Mouse (Mus musculus): ENCODE data around the gene Kit.
A peak's percentile ranks its signal among the peaks of the same experiment; 100 is the strongest.

The Kit gene

GRCm38 (mm10) chr5:75632846-75633640 lies 58.3 kb downstream of the Kit start:
- no peak for DNase-seq (ENCODE audit: low spot score in 2 of 2)

DNA sequence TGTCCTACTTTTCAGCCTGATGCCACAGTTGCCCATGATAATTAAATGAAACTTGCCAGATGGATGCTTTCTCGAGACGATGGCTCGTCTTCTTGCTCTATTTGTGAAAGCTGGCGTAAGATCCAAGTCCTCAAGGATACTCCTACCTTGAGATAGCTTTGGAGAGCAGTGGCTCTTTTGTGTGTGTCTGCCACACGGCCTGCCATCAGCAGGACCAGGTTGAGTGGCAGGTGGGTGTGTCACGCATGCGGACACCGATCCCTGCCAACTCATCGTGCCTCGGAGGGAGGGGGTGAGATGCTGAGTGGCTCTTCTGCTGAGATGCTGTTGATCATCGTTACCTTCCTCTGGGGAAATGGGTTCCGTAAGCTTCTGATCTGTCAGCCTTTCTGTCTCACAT lies 60.7 kb downstream of the Kit start:
- peak in 1 of 2 experiments; percentile 57 for DNase-seq (ENCODE audit: low spot score in 2 of 2)

GRCm38 (mm10) chr5:75640637-75641036 lies 65.9 kb downstream of the Kit start:
- DNase-seq (ENCODE audit: low spot score in 2 of 2) = no peak

- DNase-seq (ENCODE audit: low spot score in 2 of 2) = peak in 1 of 2 experiments; percentile 52
Observed at GRCm38 (mm10) chr5:75647046-75647445, 72.3 kb downstream of the Kit start.

- no peak for DNase-seq (ENCODE audit: low spot score in 2 of 2)
Observed at GRCm38 (mm10) chr5:75650566-75650965, 75.8 kb downstream of the Kit start.

GRCm38 (mm10) chr5:75653431-75653830 lies 78.7 kb downstream of the Kit start:
- DNase-seq (ENCODE audit: low spot score in 2 of 2) = no peak

DNA sequence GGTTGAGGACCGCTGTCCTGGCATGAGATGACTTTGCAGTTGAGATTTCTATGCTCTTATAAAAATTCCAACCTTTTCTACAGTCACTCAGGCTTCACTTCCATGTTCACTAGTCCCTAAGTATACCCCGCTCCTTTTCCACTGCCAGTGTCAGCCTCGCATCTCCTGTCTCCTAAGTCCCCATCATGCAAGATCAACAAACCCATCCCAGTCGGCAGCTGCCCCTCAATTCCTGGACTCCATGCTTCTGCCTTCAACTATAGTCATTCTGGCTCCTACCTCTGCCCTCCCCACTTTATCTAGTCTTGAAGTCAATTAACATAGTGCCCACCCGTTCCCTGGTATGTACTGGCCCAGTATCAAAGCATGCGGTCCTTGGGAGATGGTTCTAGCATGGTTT lies 83.9 kb downstream of the Kit start:
- DNase-seq (ENCODE audit: low spot score in 2 of 2) = no peak

DNA sequence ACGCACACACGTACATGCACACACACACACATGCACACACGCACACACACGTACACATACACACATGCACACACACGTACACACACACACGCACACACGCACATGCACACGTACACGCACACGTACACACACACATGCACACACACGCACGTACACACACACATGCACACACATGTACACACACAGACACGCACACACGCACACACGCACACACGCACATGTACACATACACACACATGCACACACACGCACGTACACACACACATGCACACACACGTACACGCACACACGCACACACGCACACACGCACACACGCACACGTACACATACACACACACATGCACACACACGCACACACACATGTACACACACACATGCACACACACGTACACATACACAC lies 85.6 kb downstream of the Kit start:
- no peak for DNase-seq (ENCODE audit: low spot score in 2 of 2)

- DNase-seq (ENCODE audit: low spot score in 2 of 2) = no peak
Observed at GRCm38 (mm10) chr5:75662466-75662865, 87.8 kb downstream of the Kit start.

DNA sequence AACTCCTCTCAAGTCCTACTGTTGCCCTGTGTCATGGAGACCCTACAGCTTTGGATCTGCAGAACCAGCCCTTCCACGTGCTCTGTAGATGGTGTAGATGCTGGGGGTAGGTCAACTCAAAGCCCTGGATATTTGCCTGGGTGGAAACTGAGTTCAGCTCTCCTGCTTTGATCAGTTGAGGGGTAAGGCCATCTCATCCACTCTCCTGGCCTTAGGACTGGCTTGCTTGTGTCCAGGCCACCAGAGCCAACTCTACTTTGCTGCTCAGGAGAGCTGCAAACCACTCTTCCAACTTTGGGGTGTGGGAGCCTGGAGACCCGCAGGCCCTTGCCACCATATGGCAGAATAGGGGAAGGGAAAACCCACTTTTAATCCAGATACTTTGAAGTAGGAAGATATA lies 89.1 kb downstream of the Kit start:
- DNase-seq (ENCODE audit: low spot score in 2 of 2) = no peak

- no peak for DNase-seq (ENCODE audit: low spot score in 2 of 2)
Observed at GRCm38 (mm10) chr5:75667083-75667482, 92.4 kb downstream of the Kit start.

GRCm38 (mm10) chr5:75671136-75671788 lies 96.5 kb downstream of the Kit start:
- DNase-seq (ENCODE audit: low spot score in 2 of 2) = no peak

DNA sequence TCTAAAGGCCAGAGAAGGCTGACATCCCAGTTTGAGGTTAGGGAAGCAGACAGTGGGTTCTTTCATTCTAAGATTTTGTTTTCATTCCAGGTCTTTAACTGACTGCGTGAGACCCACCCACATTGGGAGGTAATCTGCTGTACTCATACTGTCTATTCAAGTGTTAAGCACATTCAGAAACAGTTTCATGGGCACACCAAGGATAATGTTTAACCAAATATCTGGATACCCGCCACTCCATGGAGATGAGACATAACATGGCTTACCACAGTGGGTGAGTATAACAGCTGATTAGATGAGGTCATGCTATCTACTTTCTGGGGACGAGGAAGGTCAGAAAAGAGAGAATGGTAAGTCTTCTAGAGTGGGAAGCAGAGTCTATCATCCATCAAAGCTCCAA lies 101.3 kb downstream of the Kit start:
- DNase-seq (ENCODE audit: low spot score in 2 of 2) = no peak

- DNase-seq (ENCODE audit: low spot score in 2 of 2) = no peak
Observed at GRCm38 (mm10) chr5:75679896-75680295, 105.2 kb downstream of the Kit start.

GRCm38 (mm10) chr5:75695162-75695809 lies 120.6 kb downstream of the Kit start:
- no peak for DNase-seq (ENCODE audit: low spot score in 2 of 2)

DNA sequence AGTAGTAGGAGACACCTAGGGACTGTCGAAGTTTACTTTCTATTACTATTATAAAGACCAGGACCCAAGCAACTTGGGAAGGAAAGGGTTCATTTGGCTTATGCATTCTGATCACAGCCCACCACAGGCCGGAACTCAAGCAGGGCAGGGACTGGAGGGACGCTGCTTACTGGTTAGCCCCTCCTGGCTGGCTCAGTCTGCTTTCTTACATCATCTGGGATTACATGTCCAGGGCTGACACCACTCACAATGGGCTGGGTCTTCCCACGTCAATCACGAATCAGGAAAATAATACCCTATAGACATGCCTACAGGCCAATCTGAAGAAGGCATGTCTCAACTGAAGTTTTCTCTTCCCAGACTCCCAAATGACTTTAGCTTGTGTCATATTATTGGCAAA lies 122.2 kb downstream of the Kit start:
- DNase-seq (ENCODE audit: low spot score in 2 of 2) = no peak

DNA sequence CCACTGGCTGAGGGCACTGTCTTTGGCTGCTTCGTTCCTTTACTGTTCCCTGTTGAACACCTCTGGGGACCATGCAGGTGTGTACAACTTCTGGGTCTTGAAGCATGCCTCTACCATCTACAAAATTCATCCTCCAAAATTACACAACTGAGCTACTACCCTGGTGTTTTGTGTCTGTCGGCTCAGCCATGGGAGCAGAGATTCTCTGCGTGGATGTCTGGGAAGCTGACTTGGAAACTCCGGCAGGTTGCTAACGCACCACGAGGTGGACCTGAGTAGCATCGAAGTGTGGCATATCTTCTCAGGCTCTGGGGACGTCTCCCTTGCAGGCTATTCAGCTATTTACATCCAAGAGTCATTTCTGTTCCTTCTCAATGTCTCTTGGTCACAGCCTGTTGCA lies 123.8 kb downstream of the Kit start:
- no peak for DNase-seq (ENCODE audit: low spot score in 2 of 2)

DNA sequence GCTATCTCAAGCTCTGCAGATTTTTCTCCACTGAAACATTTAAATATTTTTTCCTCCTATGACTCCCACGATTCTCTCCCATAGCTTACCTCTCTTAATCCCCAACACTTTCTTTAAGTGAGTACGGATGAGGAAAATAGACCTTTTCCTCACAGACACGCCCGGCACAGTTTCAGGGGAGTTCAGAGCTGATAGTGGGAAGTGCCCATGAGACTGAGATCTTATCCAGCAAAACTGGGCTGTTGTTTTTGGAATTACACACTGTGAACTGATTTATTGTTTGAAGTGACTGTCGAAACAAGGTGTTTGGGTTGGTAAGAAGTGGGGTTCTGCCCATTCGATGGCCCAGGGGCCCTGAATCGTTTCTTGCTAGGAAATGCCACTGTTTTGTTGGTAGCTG lies 124.4 kb downstream of the Kit start:
- DNase-seq (ENCODE audit: low spot score in 2 of 2) = no peak

DNA sequence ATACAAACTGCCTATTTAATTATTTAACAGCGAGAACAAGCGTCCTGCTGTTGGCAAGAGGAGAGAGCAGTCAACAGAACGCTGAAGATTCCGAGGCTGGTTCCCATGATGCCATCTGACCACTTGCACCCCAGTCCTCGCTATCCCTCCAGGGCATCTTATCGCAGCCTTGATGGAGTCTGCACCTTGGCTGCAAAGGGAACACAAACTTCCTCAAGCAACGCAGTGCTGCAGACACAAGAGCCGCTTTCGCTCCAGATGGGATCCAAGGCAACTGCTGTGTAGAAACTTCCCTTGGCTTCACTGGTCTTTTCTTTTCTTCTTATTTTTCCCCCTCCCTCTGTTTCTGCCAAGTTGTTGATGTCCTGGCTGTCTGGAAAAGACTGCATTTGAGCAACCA lies 124.8 kb downstream of the Kit start:
- no peak for DNase-seq (ENCODE audit: low spot score in 2 of 2)

GRCm38 (mm10) chr5:75701662-75702061 lies 126.9 kb downstream of the Kit start:
- DNase-seq (ENCODE audit: low spot score in 2 of 2) = peak; percentile 26 to 36

GRCm38 (mm10) chr5:75702080-75702479 lies 127.4 kb downstream of the Kit start:
- no peak for DNase-seq (ENCODE audit: low spot score in 2 of 2)

GRCm38 (mm10) chr5:75704584-75705175 lies 130.0 kb downstream of the Kit start:
- no peak for DNase-seq (ENCODE audit: low spot score in 2 of 2)

- DNase-seq (ENCODE audit: low spot score in 2 of 2) = no peak
Observed at GRCm38 (mm10) chr5:75705421-75705820, 130.7 kb downstream of the Kit start.

All from right cerebral cortex, postnatal 10 days (tissue).